Mouse (Mus musculus) c-Kit-positive CD71-positive TER-119-positive erythroid progenitor cells, embryonic 14.5 days (primary cell): ENCODE measurements around the gene Fbxo28.

Experiments
- DNase-seq: peaks from one replicate; pipeline ENCODE4 v3.0.0-alpha.2; 2013; ENCODE audit warnings: low spot score

Gene Fbxo28

GRCm38 (mm10) chr1:182340821-182341781, at the start of gene Fbxo28:
TSS of gene Fbxo28 (minus strand) at chr1:182341629.
- peak; percentile 81 for DNase-seq

GRCm38 (mm10) chr1:182388729-182389128, 47.3 kb upstream of the Fbxo28 start:
- DNase-seq = no peak

GRCm38 (mm10) chr1:182386449-182386848, 45.0 kb upstream of the Fbxo28 start:
- DNase-seq = no peak

- DNase-seq = no peak
Measured at GRCm38 (mm10) chr1:182383096-182383495, 41.7 kb upstream of the Fbxo28 start.

- DNase-seq = no peak
Measured at GRCm38 (mm10) chr1:182381327-182381726, 39.9 kb upstream of the Fbxo28 start.

GRCm38 (mm10) chr1:182380683-182381082, 39.3 kb upstream of the Fbxo28 start:
- DNase-seq = no peak

GRCm38 (mm10) chr1:182378876-182379275, 37.4 kb upstream of the Fbxo28 start:
- no peak for DNase-seq

GRCm38 (mm10) chr1:182378205-182378835, 36.9 kb upstream of the Fbxo28 start:
- no peak for DNase-seq

GRCm38 (mm10) chr1:182377519-182377918, 36.1 kb upstream of the Fbxo28 start:
- no peak for DNase-seq

- DNase-seq = no peak
Measured at GRCm38 (mm10) chr1:182376826-182377225, 35.4 kb upstream of the Fbxo28 start.

GRCm38 (mm10) chr1:182376221-182376620, 34.8 kb upstream of the Fbxo28 start:
- peak; percentile 49 for DNase-seq

GRCm38 (mm10) chr1:182371891-182372290, 30.5 kb upstream of the Fbxo28 start:
- DNase-seq = no peak

GRCm38 (mm10) chr1:182369435-182369834, 28.0 kb upstream of the Fbxo28 start:
- DNase-seq = no peak

- DNase-seq = no peak
Measured at GRCm38 (mm10) chr1:182368782-182369181, 27.4 kb upstream of the Fbxo28 start.

- DNase-seq = no peak
Measured at GRCm38 (mm10) chr1:182368309-182368708, 26.9 kb upstream of the Fbxo28 start.

- DNase-seq = no peak
Measured at GRCm38 (mm10) chr1:182363683-182364404, 22.4 kb upstream of the Fbxo28 start.

GRCm38 (mm10) chr1:182362703-182363102, 21.3 kb upstream of the Fbxo28 start:
- peak; percentile 43 for DNase-seq

- DNase-seq = no peak
Measured at GRCm38 (mm10) chr1:182358133-182358532, 16.7 kb upstream of the Fbxo28 start.

GRCm38 (mm10) chr1:182354504-182355147, 13.2 kb upstream of the Fbxo28 start:
- no peak for DNase-seq

GRCm38 (mm10) chr1:182349557-182349956, 8.1 kb upstream of the Fbxo28 start:
- DNase-seq = no peak

GRCm38 (mm10) chr1:182346491-182346890, 5.1 kb upstream of the Fbxo28 start:
- no peak for DNase-seq

- DNase-seq = no peak
Measured at GRCm38 (mm10) chr1:182345857-182346256, 4.4 kb upstream of the Fbxo28 start.
